Mouse (Mus musculus) erythroblast, embryonic 14.5 days (primary cell): Measurements from ENCODE around the gene Tmem30a.

Experiments used
- GATA1 ChIP-seq: IDR thresholded peaks from 2 replicates; pipeline ENCODE4 v1.6.1; 2012; ENCODE audit warnings: low read length, inconsistent platforms, mixed read lengths
- TAL1 ChIP-seq: IDR thresholded peaks from 3 replicates; pipeline ENCODE4 v1.6.1; 2012; ENCODE audit warnings: low read length, inconsistent platforms, mixed read lengths

DNA sequence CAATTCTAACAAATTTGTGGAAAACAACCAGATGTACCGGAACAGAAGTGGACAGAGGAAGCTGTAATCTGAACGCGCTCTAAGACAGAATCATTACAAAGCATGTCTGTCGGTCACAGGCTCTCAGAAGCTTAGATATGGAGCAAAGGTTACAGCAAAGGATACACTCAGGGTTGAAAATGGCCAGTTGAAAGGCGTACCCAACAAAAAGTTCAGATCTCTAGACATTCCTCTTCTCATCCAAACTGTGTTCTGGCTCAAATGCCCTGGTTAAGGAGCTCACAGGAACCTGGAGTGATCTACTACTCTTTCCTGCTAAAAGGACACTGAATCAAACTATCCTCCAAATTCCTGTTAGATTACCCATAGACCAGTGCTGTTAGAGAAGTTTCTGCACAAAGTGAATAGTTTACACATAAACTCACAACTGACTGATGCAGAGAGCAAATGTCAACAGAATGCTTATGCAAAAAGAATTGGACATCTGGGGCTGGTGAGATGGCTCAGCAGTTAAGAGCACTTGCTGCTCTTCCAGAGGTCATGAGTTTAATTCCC lies 26.2 kb downstream of the Tmem30a start:
- TF ChIP-seq TAL1 (no peak), GATA1 (no peak)
